Mouse (Mus musculus): ENCODE results near the gene Jade3. TPM values are rescaled to one million over a fixed set of nuclear protein-coding genes. Genes with fewer than 3 reads are reported as not detected.

Gene Jade3
- polyA plus RNA-seq, 1 experiment from 2014 or later = 3.5 TPM

GRCm38 (mm10) chrX:20425839-20426449, 456 bp downstream of the Jade3 start:
- ATAC-seq (ENCODE audit: insufficient number of reproducible peaks, insufficient read depth, low FRiP score, low read depth) = peak; percentile 34; the same call in 1 of the 2 replicates
- H3K4me3 ChIP-seq (ENCODE audit: control insufficient read depth in 1 of 2, insufficient read depth in 1 of 2, low read depth in 1 of 2, low read length in 2 of 2) = peak overlapping the region; percentile 60 to 91
- H3K27me3 ChIP-seq (ENCODE audit: control insufficient read depth, insufficient read depth, low read length) = no peaks in the 10 kb centered on the region
- H3K9me3 ChIP-seq (ENCODE audit: control insufficient read depth, low read length) = no peaks in the 10 kb centered on the region
- H3K4me2 ChIP-seq (ENCODE audit: low read length) = peak overlapping the region; percentile 65
- peak overlapping the region; percentile 89 to 94 for H3K27ac ChIP-seq (replicated peaks in 1 of 2; ENCODE audit: control insufficient read depth in 1 of 2, insufficient read depth in 1 of 2, low read depth in 2 of 2, low read length in 2 of 2)
- H3K36me3 ChIP-seq (ENCODE audit: control insufficient read depth, insufficient read depth, low read length) = peaks cover 4% of the 10 kb centered on the region; the same call in 1 of the 2 replicates
- no peaks in the 10 kb centered on the region for H3K4me1 ChIP-seq (ENCODE audit: control insufficient read depth in 2 of 2, insufficient read depth in 2 of 2, low read length in 2 of 2)
- peak overlapping the region; percentile 78 for H3K9ac ChIP-seq (ENCODE audit: low read length)
- WGBS = 20% methylated on average over 43 of the region's 51 CpGs

- Histone ChIP-seq H3K9ac (ENCODE audit: low read length) (no peak overlapping the region), H3K27ac (replicated peaks in 1 of 2; ENCODE audit: control insufficient read depth in 1 of 2, insufficient read depth in 1 of 2, low read depth in 2 of 2, low read length in 2 of 2) (no peak overlapping the region), H3K4me3 (ENCODE audit: control insufficient read depth in 1 of 2, insufficient read depth in 1 of 2, low read depth in 1 of 2, low read length in 2 of 2) (no peak overlapping the region), H3K36me3 (ENCODE audit: control insufficient read depth, insufficient read depth, low read length) (no peaks in the 10 kb centered on the region), H3K4me1 (ENCODE audit: control insufficient read depth in 2 of 2, insufficient read depth in 2 of 2, low read length in 2 of 2) (no peaks in the 10 kb centered on the region), H3K4me2 (ENCODE audit: low read length) (no peak overlapping the region), H3K27me3 (ENCODE audit: control insufficient read depth, insufficient read depth, low read length) (no peaks in the 10 kb centered on the region), H3K9me3 (ENCODE audit: control insufficient read depth, low read length) (no peaks in the 10 kb centered on the region)
- WGBS = 70% methylated on average over 2 of the region's 2 CpGs
- no peak for ATAC-seq (ENCODE audit: insufficient number of reproducible peaks, insufficient read depth, low FRiP score, low read depth)
Measured at GRCm38 (mm10) chrX:20483213-20483612, 57.7 kb downstream of the Jade3 start.

- peaks cover 27% of the 10 kb centered on the region for H3K36me3 ChIP-seq (ENCODE audit: control insufficient read depth, insufficient read depth, low read length)
- H3K9ac ChIP-seq (ENCODE audit: low read length) = no peak overlapping the region
- no peak for ATAC-seq (ENCODE audit: insufficient number of reproducible peaks, insufficient read depth, low FRiP score, low read depth)
- H3K9me3 ChIP-seq (ENCODE audit: control insufficient read depth, low read length) = no peaks in the 10 kb centered on the region
- no peak overlapping the region for H3K4me2 ChIP-seq (ENCODE audit: low read length)
- no peaks in the 10 kb centered on the region for H3K27me3 ChIP-seq (ENCODE audit: control insufficient read depth, insufficient read depth, low read length)
- H3K4me3 ChIP-seq (ENCODE audit: control insufficient read depth in 1 of 2, insufficient read depth in 1 of 2, low read depth in 1 of 2, low read length in 2 of 2) = no peak overlapping the region
- H3K4me1 ChIP-seq (ENCODE audit: control insufficient read depth in 2 of 2, insufficient read depth in 2 of 2, low read length in 2 of 2) = no peaks in the 10 kb centered on the region
- WGBS = 76% methylated on average over 3 of the region's 3 CpGs
- no peak overlapping the region for H3K27ac ChIP-seq (replicated peaks in 1 of 2; ENCODE audit: control insufficient read depth in 1 of 2, insufficient read depth in 1 of 2, low read depth in 2 of 2, low read length in 2 of 2)
Measured at GRCm38 (mm10) chrX:20497682-20498081, 72.2 kb downstream of the Jade3 start.

GRCm38 (mm10) chrX:20520290-20520939, 94.9 kb downstream of the Jade3 start:
- no peak for ATAC-seq (ENCODE audit: insufficient number of reproducible peaks, insufficient read depth, low FRiP score, low read depth)
- Histone ChIP-seq H3K4me3 (ENCODE audit: control insufficient read depth in 1 of 2, insufficient read depth in 1 of 2, low read depth in 1 of 2, low read length in 2 of 2) (no peak overlapping the region), H3K4me2 (ENCODE audit: low read length) (no peak overlapping the region), H3K27me3 (ENCODE audit: control insufficient read depth, insufficient read depth, low read length) (no peaks in the 10 kb centered on the region), H3K9me3 (ENCODE audit: control insufficient read depth, low read length) (no peaks in the 10 kb centered on the region), H3K36me3 (ENCODE audit: control insufficient read depth, insufficient read depth, low read length) (peaks cover 14% of the 10 kb centered on the region; the same call in 1 of the 2 replicates), H3K4me1 (ENCODE audit: control insufficient read depth in 2 of 2, insufficient read depth in 2 of 2, low read length in 2 of 2) (no peaks in the 10 kb centered on the region), H3K27ac (replicated peaks in 1 of 2; ENCODE audit: control insufficient read depth in 1 of 2, insufficient read depth in 1 of 2, low read depth in 2 of 2, low read length in 2 of 2) (no peak overlapping the region), H3K9ac (ENCODE audit: low read length) (no peak overlapping the region)
- WGBS = 79% methylated on average over 7 of the region's 7 CpGs

- no peak overlapping the region for H3K27ac ChIP-seq (replicated peaks in 1 of 2; ENCODE audit: control insufficient read depth in 1 of 2, insufficient read depth in 1 of 2, low read depth in 2 of 2, low read length in 2 of 2)
- H3K4me2 ChIP-seq (ENCODE audit: low read length) = no peak overlapping the region
- no peak overlapping the region for H3K9ac ChIP-seq (ENCODE audit: low read length)
- no peaks in the 10 kb centered on the region for H3K4me1 ChIP-seq (ENCODE audit: control insufficient read depth in 2 of 2, insufficient read depth in 2 of 2, low read length in 2 of 2)
- no peaks in the 10 kb centered on the region for H3K27me3 ChIP-seq (ENCODE audit: control insufficient read depth, insufficient read depth, low read length)
- no peaks in the 10 kb centered on the region for H3K9me3 ChIP-seq (ENCODE audit: control insufficient read depth, low read length)
- ATAC-seq (ENCODE audit: insufficient number of reproducible peaks, insufficient read depth, low FRiP score, low read depth) = no peak
- no peak overlapping the region for H3K4me3 ChIP-seq (ENCODE audit: control insufficient read depth in 1 of 2, insufficient read depth in 1 of 2, low read depth in 1 of 2, low read length in 2 of 2)
- H3K36me3 ChIP-seq (ENCODE audit: control insufficient read depth, insufficient read depth, low read length) = peaks cover 9% of the 10 kb centered on the region; the same call in 1 of the 2 replicates
Measured at GRCm38 (mm10) chrX:20521578-20521977, 96.1 kb downstream of the Jade3 start.

- no peaks in the 10 kb centered on the region for H3K9me3 ChIP-seq (ENCODE audit: control insufficient read depth, low read length)
- H3K36me3 ChIP-seq (ENCODE audit: control insufficient read depth, insufficient read depth, low read length) = no peaks in the 10 kb centered on the region
- WGBS = 31% methylated on average over 1 of the region's 1 CpGs
- no peak overlapping the region for H3K4me3 ChIP-seq (ENCODE audit: control insufficient read depth in 1 of 2, insufficient read depth in 1 of 2, low read depth in 1 of 2, low read length in 2 of 2)
- no peak for ATAC-seq (ENCODE audit: insufficient number of reproducible peaks, insufficient read depth, low FRiP score, low read depth)
- no peaks in the 10 kb centered on the region for H3K4me1 ChIP-seq (ENCODE audit: control insufficient read depth in 2 of 2, insufficient read depth in 2 of 2, low read length in 2 of 2)
- no peaks in the 10 kb centered on the region for H3K27me3 ChIP-seq (ENCODE audit: control insufficient read depth, insufficient read depth, low read length)
- H3K27ac ChIP-seq (replicated peaks in 1 of 2; ENCODE audit: control insufficient read depth in 1 of 2, insufficient read depth in 1 of 2, low read depth in 2 of 2, low read length in 2 of 2) = no peak overlapping the region
- H3K4me2 ChIP-seq (ENCODE audit: low read length) = no peak overlapping the region
- H3K9ac ChIP-seq (ENCODE audit: low read length) = no peak overlapping the region
Measured at GRCm38 (mm10) chrX:20532621-20533020, 107.1 kb downstream of the Jade3 start.

GRCm38 (mm10) chrX:20543867-20544266, 118.4 kb downstream of the Jade3 start:
- no peak overlapping the region for H3K4me3 ChIP-seq (ENCODE audit: control insufficient read depth in 1 of 2, insufficient read depth in 1 of 2, low read depth in 1 of 2, low read length in 2 of 2)
- H3K9ac ChIP-seq (ENCODE audit: low read length) = no peak overlapping the region
- H3K4me1 ChIP-seq (ENCODE audit: control insufficient read depth in 2 of 2, insufficient read depth in 2 of 2, low read length in 2 of 2) = no peaks in the 10 kb centered on the region
- no peaks in the 10 kb centered on the region for H3K27me3 ChIP-seq (ENCODE audit: control insufficient read depth, insufficient read depth, low read length)
- 60% methylated on average over 3 of the region's 3 CpGs for WGBS
- H3K4me2 ChIP-seq (ENCODE audit: low read length) = no peak overlapping the region
- no peaks in the 10 kb centered on the region for H3K36me3 ChIP-seq (ENCODE audit: control insufficient read depth, insufficient read depth, low read length)
- H3K27ac ChIP-seq (replicated peaks in 1 of 2; ENCODE audit: control insufficient read depth in 1 of 2, insufficient read depth in 1 of 2, low read depth in 2 of 2, low read length in 2 of 2) = no peak overlapping the region
- ATAC-seq (ENCODE audit: insufficient number of reproducible peaks, insufficient read depth, low FRiP score, low read depth) = no peak
- H3K9me3 ChIP-seq (ENCODE audit: control insufficient read depth, low read length) = no peaks in the 10 kb centered on the region
